Mouse (Mus musculus): ENCODE data around the gene Olfr1493-ps1.

DNA sequence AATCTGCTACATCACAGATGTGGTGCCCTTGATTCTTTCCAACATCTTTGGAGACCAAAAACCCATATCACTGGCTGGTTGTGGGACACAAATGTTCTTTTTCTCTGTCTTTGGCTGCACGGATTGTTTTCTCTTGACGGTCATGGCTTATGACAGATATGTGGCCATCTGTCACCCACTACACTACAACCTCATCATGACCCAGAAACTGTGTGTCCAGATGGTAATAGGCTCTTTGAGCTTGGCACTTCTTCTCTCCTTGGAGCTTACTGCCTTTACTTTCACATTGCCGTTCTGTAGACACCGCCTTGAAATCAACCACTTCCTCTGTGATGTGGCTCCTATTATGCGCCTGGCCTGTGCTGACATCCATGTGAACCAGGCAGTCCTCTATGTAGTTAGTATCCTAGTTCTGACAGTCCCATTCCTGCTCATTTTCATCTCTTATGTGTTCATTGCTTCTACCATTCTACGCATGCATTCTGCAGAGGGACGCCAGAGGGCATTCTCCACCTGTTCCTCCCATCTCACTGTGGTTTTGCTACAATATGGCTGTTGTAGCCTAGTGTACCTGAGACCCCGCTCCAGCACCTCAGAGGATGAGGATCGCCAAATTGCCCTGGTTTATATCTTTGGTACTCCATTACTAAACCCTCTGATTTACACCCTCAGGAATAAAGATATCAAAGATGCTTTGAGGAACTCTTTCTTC lies 45.6 kb downstream of the Olfr1493-ps1 start:
- TF ChIP-seq CTCF (IDR thresholded peaks at IDR 0.05; ENCODE audit: extremely low read depth, insufficient read depth, insufficient read length, insufficient replicate concordance) (no peak), POLR2A (IDR thresholded peaks at IDR 0.05; ENCODE audit: low read depth, low read length) (no peak)

All from spleen, adult 2 months (tissue).